Mouse (Mus musculus) embryonic facial prominence, embryonic 15.5 days (tissue): ENCODE data around the gene Sypl. TPM values are rescaled to one million over a fixed set of nuclear protein-coding genes. Genes with fewer than 3 reads are reported as not detected.

ENCODE experiments used
- ATAC-seq: fragments of 200-750 bp; cut with Nextera tagmentation; 2 replicates; pipeline ENCODE4 v1.8.0; 2017; ENCODE audit warnings: low read depth, moderate TSS enrichment; ENCODE audit not compliant: insufficient number of reproducible peaks, low FRiP score, low TSS enrichment
- H3K27ac ChIP-seq: fragments of 300-500 bp; sonication (generic); replicated peaks from 2 replicates; pipeline ENCODE4 v1.5.1; 2015; ENCODE audit warnings: mild to moderate bottlenecking, inconsistent platforms
- H3K27me3 ChIP-seq: fragments of 300-500 bp; sonication (generic); 2 replicates; pipeline ENCODE4 v1.6.1; 2015; ENCODE audit warnings: inconsistent platforms
- H3K36me3 ChIP-seq: fragments of 300-500 bp; sonication (generic); 2 replicates; pipeline ENCODE4 v1.6.1; 2015; ENCODE audit warnings: mild to moderate bottlenecking, inconsistent platforms
- H3K4me1 ChIP-seq: fragments of 300-500 bp; sonication (generic); 2 replicates; pipeline ENCODE4 v1.6.1; 2015; ENCODE audit warnings: inconsistent platforms
- H3K4me2 ChIP-seq: fragments of 300-500 bp; sonication (generic); replicated peaks from 2 replicates; pipeline ENCODE4 v1.6.1; 2015; ENCODE audit warnings: mild to moderate bottlenecking, inconsistent platforms
- H3K4me3 ChIP-seq: fragments of 300-500 bp; sonication (generic); replicated peaks from 2 replicates; pipeline ENCODE4 v1.5.1; 2015; ENCODE audit warnings: mild to moderate bottlenecking, inconsistent platforms
- H3K9ac ChIP-seq: fragments of 300-500 bp; sonication (generic); 2 replicates; pipeline ENCODE4 v1.6.1; 2015; ENCODE audit warnings: inconsistent platforms
- H3K9me3 ChIP-seq: fragments of 300-500 bp; sonication (generic); replicated peaks from 2 replicates; pipeline ENCODE4 v1.6.1; 2016; ENCODE audit warnings: inconsistent platforms
- WGBS: fragments of 180-500 bp; shearing (Covaris S2); methylation state at CpG from one replicate; pipeline ENCODE4 v1.1.7; 2015; 5-methylcytosine and 5-hydroxymethylcytosine counted together
- polyA plus RNA-seq: library from polyadenylated mRNA; unstranded; fragments of >200 nt; fragmentation: Nextera tagmentation; extraction: Ambion mirVana; gene quantifications from 2 replicates; pipeline ENCODE4 v1.2.1, GENCODE M21; 2015

Sypl gene
- polyA plus RNA-seq, 1 experiment from 2014 or later: 106 TPM

DNA sequence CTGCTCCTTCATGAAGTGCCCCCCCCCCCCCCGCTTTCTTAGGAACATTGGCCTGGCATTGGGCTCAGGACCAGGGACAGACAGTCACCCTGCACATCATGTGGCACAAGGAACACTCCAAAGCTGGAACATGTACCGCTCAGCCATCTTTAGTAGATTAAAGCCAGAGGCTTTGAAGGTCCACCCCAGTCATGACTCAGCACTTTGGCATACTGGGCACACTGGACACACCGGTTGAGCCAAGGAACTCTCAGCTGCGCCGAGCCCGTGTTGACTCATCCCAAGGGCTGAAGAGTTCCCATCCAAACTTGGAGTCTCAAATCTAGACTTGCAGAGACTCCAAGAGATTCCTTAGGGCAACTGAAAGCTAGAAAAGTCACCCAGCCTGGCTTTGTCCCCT, 66.3 kb downstream of the Sypl start:
- no peak overlapping the region for H3K4me3 ChIP-seq
- WGBS: 71% methylated on average over 6 of the region's 6 CpGs
- H3K4me1 ChIP-seq: peaks cover 31% of the 10 kb centered on the region
- H3K36me3 ChIP-seq: no peaks in the 10 kb centered on the region
- H3K27me3 ChIP-seq: no peaks in the 10 kb centered on the region
- H3K27ac ChIP-seq: peak overlapping the region; percentile 56
- H3K4me2 ChIP-seq: no peak overlapping the region
- ATAC-seq: no peak
- H3K9ac ChIP-seq: no peak overlapping the region
- H3K9me3 ChIP-seq: no peaks in the 10 kb centered on the region

DNA sequence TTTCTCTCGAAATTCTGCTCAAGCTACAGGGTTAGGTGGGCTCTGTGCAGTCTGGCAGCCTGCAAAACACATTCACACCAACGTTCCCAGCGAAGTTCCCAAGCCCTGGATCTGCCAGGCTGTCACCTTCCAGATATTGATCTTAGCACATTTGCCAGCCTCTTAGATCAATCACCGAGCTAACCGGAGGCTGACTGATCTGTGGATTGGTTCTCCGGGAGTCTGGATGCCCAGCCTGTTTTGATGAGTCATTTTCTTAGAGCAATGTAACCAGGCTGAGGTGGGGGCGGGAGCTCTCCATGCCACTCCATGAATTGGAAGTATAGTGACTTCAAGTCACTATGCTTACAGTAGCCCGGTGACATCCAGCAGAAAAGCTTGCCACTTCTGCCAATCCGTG, 67.4 kb downstream of the Sypl start:
- no peaks in the 10 kb centered on the region for H3K36me3 ChIP-seq
- 81% methylated on average over 9 of the region's 9 CpGs for WGBS
- H3K27me3 ChIP-seq: no peaks in the 10 kb centered on the region

DNA sequence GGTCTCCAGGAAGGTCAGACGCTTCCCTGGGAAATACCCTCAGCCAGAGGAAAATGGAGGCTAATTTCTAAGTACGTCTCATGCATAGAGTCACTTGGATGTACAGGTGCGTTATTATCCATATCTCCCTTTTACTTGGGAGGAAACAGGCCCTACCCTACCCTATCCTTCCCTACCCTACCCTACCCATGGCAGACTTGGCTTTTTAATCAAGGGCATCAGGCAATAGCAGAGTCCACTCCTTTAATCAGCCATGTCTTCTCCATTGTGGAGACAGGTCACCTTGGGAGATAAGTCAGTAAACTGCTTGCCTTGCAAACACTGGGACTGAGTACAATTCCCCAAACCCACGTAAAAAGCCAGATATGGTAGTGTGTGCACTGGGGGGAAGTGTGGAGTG, 68.1 kb downstream of the Sypl start:
- Histone ChIP-seq H3K4me2 (no peak overlapping the region), H3K4me1 (peaks cover 27% of the 10 kb centered on the region), H3K9ac (no peak overlapping the region), H3K27ac (no peak overlapping the region), H3K36me3 (no peaks in the 10 kb centered on the region), H3K27me3 (0 out of 2 replicates have a peak, but pooled peaks cover 3% of the 10 kb centered on the region), H3K9me3 (no peaks in the 10 kb centered on the region), H3K4me3 (no peak overlapping the region)
- 89% methylated on average over 4 of the region's 4 CpGs for WGBS
- no peak for ATAC-seq

More for the DNA sequence above, 67.4 kb downstream of the Sypl start:
- no peak overlapping the region for H3K27ac ChIP-seq
- no peak overlapping the region for H3K9ac ChIP-seq
- no peak overlapping the region for H3K4me3 ChIP-seq
- no peak overlapping the region for H3K4me2 ChIP-seq
- no peak for ATAC-seq
- H3K4me1 ChIP-seq: peaks cover 31% of the 10 kb centered on the region
- H3K9me3 ChIP-seq: no peaks in the 10 kb centered on the region

DNA sequence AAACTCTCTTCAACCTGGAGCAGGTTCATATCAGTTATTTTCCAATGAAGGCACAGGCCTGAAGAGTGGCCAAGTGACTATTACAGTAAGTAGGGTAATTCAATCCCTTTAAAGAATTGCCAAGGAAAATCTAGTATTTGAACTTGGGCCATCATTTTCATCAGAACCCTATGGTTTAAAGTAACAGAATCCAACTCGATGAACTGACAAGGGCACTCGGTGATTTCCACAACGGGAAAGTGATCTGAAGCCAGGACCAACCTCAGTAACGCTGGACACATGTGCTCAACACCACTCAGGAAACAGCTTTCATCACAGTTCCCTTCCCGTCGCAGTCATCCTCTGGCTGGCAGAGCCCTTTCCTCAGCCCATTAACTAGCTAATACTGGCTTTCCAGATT, 70.8 kb downstream of the Sypl start:
- H3K4me3 ChIP-seq: no peak overlapping the region
- no peak overlapping the region for H3K4me2 ChIP-seq
- 36% methylated on average over 6 of the region's 6 CpGs for WGBS
- ATAC-seq: no peak
- H3K27me3 ChIP-seq: 0 out of 2 replicates have a peak, but pooled peaks cover 3% of the 10 kb centered on the region
- no peaks in the 10 kb centered on the region for H3K9me3 ChIP-seq
- no peaks in the 10 kb centered on the region for H3K36me3 ChIP-seq
- H3K9ac ChIP-seq: no peak overlapping the region
- H3K27ac ChIP-seq: no peak overlapping the region
- peaks cover 37% of the 10 kb centered on the region for H3K4me1 ChIP-seq

DNA sequence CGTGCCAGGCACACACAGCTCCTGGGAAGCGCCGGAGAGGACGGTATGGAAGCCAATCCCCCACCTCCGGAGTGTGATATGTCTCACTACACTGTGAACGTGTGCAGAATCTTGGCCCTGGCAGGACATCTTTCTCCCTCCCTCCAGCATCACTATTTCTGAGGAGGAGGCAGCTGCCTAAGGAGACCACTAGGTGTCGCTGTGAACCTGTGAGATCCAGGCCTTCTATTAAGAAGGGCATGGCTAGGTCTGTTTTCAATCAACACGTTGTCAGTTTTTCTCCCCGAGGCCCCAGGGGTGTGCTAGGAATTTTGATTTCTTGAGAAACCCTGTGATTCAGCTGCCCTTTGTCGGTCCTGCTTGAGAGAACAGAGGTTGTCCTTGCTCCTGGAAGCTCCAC, 73.4 kb downstream of the Sypl start:
- 4% methylated on average over 10 of the region's 10 CpGs for WGBS
- H3K27ac ChIP-seq: no peak overlapping the region
- ATAC-seq: 0 out of 2 replicates have a peak, but pooled peaks have one; percentile 22
- peak overlapping the region; percentile 35 for H3K4me2 ChIP-seq
- no peak overlapping the region for H3K9ac ChIP-seq
- H3K36me3 ChIP-seq: no peaks in the 10 kb centered on the region
- H3K27me3 ChIP-seq: 0 out of 2 replicates have a peak, but pooled peaks cover 3% of the 10 kb centered on the region
- H3K4me3 ChIP-seq: no peak overlapping the region
- H3K9me3 ChIP-seq: no peaks in the 10 kb centered on the region
- H3K4me1 ChIP-seq: peaks cover 43% of the 10 kb centered on the region

DNA sequence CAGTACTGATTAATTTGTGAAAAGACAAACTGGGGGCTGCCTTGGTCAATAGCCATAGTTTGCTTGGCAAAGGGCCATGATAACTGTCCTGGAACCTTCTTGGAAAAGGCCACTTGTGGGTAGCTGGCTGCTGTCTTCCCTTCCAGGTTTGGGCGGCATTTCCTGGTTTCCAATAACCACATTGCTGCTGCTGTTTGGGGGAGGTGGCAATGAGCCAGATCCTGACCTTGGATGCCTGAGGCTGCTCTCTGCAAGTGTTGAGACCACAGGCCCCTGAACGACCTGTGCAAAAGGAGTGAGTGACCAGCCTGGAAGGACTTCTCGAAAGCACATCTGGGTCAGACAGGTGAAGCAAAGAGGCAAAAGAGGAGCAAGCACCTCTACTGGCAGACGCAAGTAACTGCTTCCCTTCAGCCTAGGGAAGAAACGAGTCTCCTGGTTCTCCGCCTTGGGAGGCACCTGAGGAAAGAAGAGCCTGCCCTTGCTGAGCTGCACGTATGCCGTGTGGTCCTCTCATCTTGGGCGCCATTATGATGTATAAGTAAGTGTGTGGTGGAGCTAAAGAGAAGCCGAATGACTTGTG, 74.5 kb downstream of the Sypl start:
- Histone ChIP-seq H3K27me3 (0 out of 2 replicates have a peak, but pooled peaks cover 3% of the 10 kb centered on the region), H3K4me3 (no peak overlapping the region), H3K36me3 (no peaks in the 10 kb centered on the region), H3K4me1 (peaks cover 43% of the 10 kb centered on the region), H3K4me2 (no peak overlapping the region), H3K27ac (no peak overlapping the region), H3K9ac (no peak overlapping the region), H3K9me3 (no peaks in the 10 kb centered on the region)
- ATAC-seq: no peak
- 49% methylated on average over 10 of the region's 10 CpGs for WGBS

DNA sequence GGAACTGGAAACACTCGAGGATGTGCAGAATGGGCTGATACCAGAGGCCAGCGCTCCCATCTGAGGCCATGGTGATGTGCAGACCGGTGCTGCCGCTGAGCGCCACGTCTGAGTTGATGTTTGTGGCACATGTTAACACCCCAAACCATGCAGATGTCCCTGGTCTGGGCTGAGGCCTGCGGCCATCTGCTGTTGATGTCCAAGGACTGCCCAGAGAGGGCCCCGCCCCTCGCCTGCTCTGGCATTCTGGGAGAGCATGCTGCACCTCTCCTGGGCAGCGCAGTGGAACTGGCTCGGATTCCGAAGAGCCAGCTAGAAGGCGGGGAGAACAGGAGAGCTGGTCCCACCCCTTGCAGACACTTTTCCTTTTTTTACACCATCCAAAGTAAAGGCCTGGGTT, 75.0 kb downstream of the Sypl start:
- H3K4me3 ChIP-seq: no peak overlapping the region
- no peak overlapping the region for H3K9ac ChIP-seq
- H3K27ac ChIP-seq: no peak overlapping the region
- 0 out of 2 replicates have a peak, but pooled peaks cover 3% of the 10 kb centered on the region for H3K27me3 ChIP-seq
- WGBS: 57% methylated on average over 13 of the region's 13 CpGs
- H3K9me3 ChIP-seq: no peaks in the 10 kb centered on the region
- H3K4me1 ChIP-seq: peaks cover 43% of the 10 kb centered on the region
- no peak for ATAC-seq
- H3K36me3 ChIP-seq: no peaks in the 10 kb centered on the region
- no peak overlapping the region for H3K4me2 ChIP-seq

Other genes starting within 250 kb of the Sypl start
- 19.6 and 23.8 TPM in 2 replicates for gene Nampt, start 134.3 kb upstream of the Sypl start, polyA plus RNA-seq
- 1.2 and 2.6 TPM in 2 replicates for gene Cdhr3, start 139.0 kb downstream of the Sypl start, polyA plus RNA-seq
- 12.7 and 14.9 TPM in 2 replicates for gene Atxn7l1, start 193.8 kb downstream of the Sypl start, polyA plus RNA-seq